Mouse (Mus musculus) kidney, postnatal 25 days (tissue): Measurements from ENCODE around the gene Olfr983.

Experiments used
- DNase-seq, 2 experiments: peaks; one replicate each; pipeline ENCODE4 v3.0.0; 2021; ENCODE audit warnings: mixed read lengths in 2 of 2

The Olfr983 gene

GRCm38 (mm10) chr9:40093495-40093894 lies at the start of gene Olfr983:
Gene Olfr983, minus strand, starts transcription at chr9:40093595.
- DNase-seq = no peak

- no peak for DNase-seq
Observed at GRCm38 (mm10) chr9:40141544-40141943, 48.1 kb upstream of the Olfr983 start.

- DNase-seq = no peak
Observed at GRCm38 (mm10) chr9:40139484-40139883, 46.1 kb upstream of the Olfr983 start.

GRCm38 (mm10) chr9:40136987-40137688 lies 43.7 kb upstream of the Olfr983 start:
- no peak for DNase-seq

GRCm38 (mm10) chr9:40130556-40130955 lies 37.2 kb upstream of the Olfr983 start:
- no peak for DNase-seq

- DNase-seq = no peak
Observed at GRCm38 (mm10) chr9:40130084-40130483, 36.7 kb upstream of the Olfr983 start, which contains the start of gene Olfr985. Gene Olfr985, minus strand, starts transcription at chr9:40130184.

GRCm38 (mm10) chr9:40117287-40117659 lies 23.9 kb upstream of the Olfr983 start:
- DNase-seq = no peak

- DNase-seq = peak; percentile 23 to 57
Observed at GRCm38 (mm10) chr9:40116645-40117286, 23.4 kb upstream of the Olfr983 start.

GRCm38 (mm10) chr9:40114106-40114505 lies 20.7 kb upstream of the Olfr983 start, which contains the start of gene Olfr984:
Gene Olfr984, minus strand, starts transcription at chr9:40114206.
- DNase-seq = no peak

GRCm38 (mm10) chr9:40094769-40095168 lies 1.4 kb upstream of the Olfr983 start:
- DNase-seq = no peak

GRCm38 (mm10) chr9:40073529-40073928 lies 19.9 kb downstream of the Olfr983 start, which contains the start of gene Olfr982:
Gene Olfr982, plus strand, starts transcription at chr9:40073829.
- no peak for DNase-seq

- no peak for DNase-seq
Observed at GRCm38 (mm10) chr9:40050138-40050537, 43.3 kb downstream of the Olfr983 start.
